In genomic region chr11:63129840-63130239, GRCm38 (mm10) we compare ENCODE assay signal across 11 mouse cellular contexts. TPM values are rescaled to one million over a fixed set of nuclear protein-coding genes. Genes with fewer than 3 reads are reported as not detected.
DNase-seq lines count a peak whose midpoint lies in the region; ATAC-seq and TF ChIP-seq lines count a peak whose summit lies in the region.
"Had no signal": no experiment of that assay in that cellular context is flagged by ENCODE, and none has a peak within 500 bp of the region (broad histone marks: within the 10 kb centered on the region; RNA-seq: fewer than 3 reads in every experiment).

No protein-coding gene starts in this region.

- no peak for TF ChIP-seq POLR2A in heart, adult 2 months (IDR thresholded peaks at IDR 0.05; ENCODE audit: insufficient read depth, low read depth, low read length)

- peaks cover 57% of the 10 kb centered on the region for H3K4me1 ChIP-seq in limb, embryonic 13.5 days
- H3K4me1 ChIP-seq in limb, embryonic 10.5 days, result peaks cover 60% of the 10 kb centered on the region
- H3K4me1 ChIP-seq in heart, adult 2 months (ENCODE audit: control insufficient read depth, insufficient read depth, low read length), result peaks cover 19% of the 10 kb centered on the region
- peaks cover 28% of the 10 kb centered on the region for H3K4me1 ChIP-seq in heart, embryonic 16.5 days (ENCODE audit: control insufficient read depth, insufficient read depth, low read length)
- H3K4me1 ChIP-seq in midbrain, embryonic 15.5 days, result peaks cover 31% of the 10 kb centered on the region

- H3K79me2 ChIP-seq in heart, adult 2 months (replicated peaks; ENCODE audit: control insufficient read depth, insufficient read depth, low read length), result no peaks in the 10 kb centered on the region
- peaks cover 42% of the 10 kb centered on the region for H3K79me2 ChIP-seq in macrophage (ENCODE audit: inconsistent target)

- peaks cover 29% of the 10 kb centered on the region for H3K27me3 ChIP-seq in limb, embryonic 13.5 days
- H3K27me3 ChIP-seq in limb, embryonic 10.5 days (ENCODE audit: low read depth, poor library complexity, severe bottlenecking), result peaks cover 72% of the 10 kb centered on the region
- H3K27me3 ChIP-seq in heart, adult 2 months (ENCODE audit: control insufficient read depth, insufficient read depth, low read length), result no peaks in the 10 kb centered on the region
- no peaks in the 10 kb centered on the region for H3K27me3 ChIP-seq in heart, embryonic 16.5 days (ENCODE audit: control insufficient read depth, insufficient read depth, low read length)
- H3K27me3 ChIP-seq in midbrain, embryonic 15.5 days (replicated peaks), result peaks cover 64% of the 10 kb centered on the region

- H3K36me3 ChIP-seq in limb, embryonic 13.5 days, result peaks cover 9% of the 10 kb centered on the region
- H3K36me3 ChIP-seq in limb, embryonic 10.5 days, result no peaks in the 10 kb centered on the region
- no peaks in the 10 kb centered on the region for H3K36me3 ChIP-seq in heart, adult 2 months (ENCODE audit: control insufficient read depth, insufficient read depth, low read length)
- peaks cover 4% of the 10 kb centered on the region; the same call in 1 of the 2 replicates for H3K36me3 ChIP-seq in heart, embryonic 16.5 days (ENCODE audit: control insufficient read depth, insufficient read depth)
- peaks cover 9% of the 10 kb centered on the region; the same call in 1 of the 2 replicates for H3K36me3 ChIP-seq in macrophage (ENCODE audit: inconsistent target)
- no peaks in the 10 kb centered on the region for H3K36me3 ChIP-seq in midbrain, embryonic 15.5 days (replicated peaks)
- H3K36me3 ChIP-seq: hindbrain, embryonic 13.5 days; midbrain, embryonic 10.5 days had no signal

- no peak for ATAC-seq in limb, embryonic 13.5 days (ENCODE audit: low FRiP score, low read depth)
- ATAC-seq in heart, embryonic 16.5 days (replicated peaks; ENCODE audit: extremely low read depth, insufficient read depth, low FRiP score), result no peak
- no peak for ATAC-seq in midbrain, embryonic 15.5 days (replicated peaks)
- ATAC-seq: forebrain, embryonic 13.5 days had no signal

- TF ChIP-seq CTCF in heart, adult 2 months (IDR thresholded peaks at IDR 0.05), result no peak

- intact Hi-C loops in heart, adult 2 months (cut with DNase I), result loop anchor here (1.0 to 10.0 kb wide), 3 partner anchors 103 to 385 kb away; no protein-coding TSS in a partner anchor
- intact Hi-C loops in gastrocnemius, postnatal 36 days (cut with DNase I), result loop anchor here (5.0 to 10.0 kb wide), 3 partner anchors 103 to 375 kb away; partner anchors contain the start of gene Gm10428

- TF ChIP-seq EP300 in heart, adult 2 months (IDR thresholded peaks at IDR 0.05; ENCODE audit: insufficient read depth, low read depth, low read length), result no peak

- no peak overlapping the region for H3K9ac ChIP-seq in limb, embryonic 13.5 days
- H3K9ac ChIP-seq in heart, adult 2 months (ENCODE audit: low read depth, low read length), result peak overlapping the region; percentile 32
- 0 out of 2 replicates have a peak overlapping the region, but pooled peaks have one; percentile 4 for H3K9ac ChIP-seq in heart, embryonic 16.5 days (ENCODE audit: low read length)
- H3K9ac ChIP-seq in midbrain, embryonic 15.5 days, result no peak overlapping the region
- H3K9ac ChIP-seq: forebrain, embryonic 13.5 days; hindbrain, embryonic 13.5 days had no signal

- H3K9me3 ChIP-seq in limb, embryonic 13.5 days, result no peaks in the 10 kb centered on the region
- H3K9me3 ChIP-seq in limb, embryonic 10.5 days (replicated peaks), result no peaks in the 10 kb centered on the region
- no peaks in the 10 kb centered on the region for H3K9me3 ChIP-seq in heart, embryonic 16.5 days (replicated peaks; ENCODE audit: control insufficient read depth, low read length)
- H3K9me3 ChIP-seq in midbrain, embryonic 15.5 days, result no peaks in the 10 kb centered on the region
- H3K9me3 ChIP-seq: forebrain, embryonic 13.5 days; hindbrain, embryonic 13.5 days; midbrain, embryonic 10.5 days had no signal

- peak overlapping the region; percentile 85; the same call in 1 of the 2 replicates for H3K4me2 ChIP-seq in limb, embryonic 13.5 days (replicated peaks)
- peak overlapping the region; percentile 63 for H3K4me2 ChIP-seq in heart, embryonic 16.5 days (ENCODE audit: low read depth, low read length)
- no peak overlapping the region for H3K4me2 ChIP-seq in midbrain, embryonic 15.5 days

- no peak overlapping the region for H3K4me3 ChIP-seq in limb, embryonic 13.5 days
- H3K4me3 ChIP-seq in limb, embryonic 10.5 days, result no peak overlapping the region
- H3K4me3 ChIP-seq in heart, adult 2 months, result peak overlapping the region; percentile 74
- H3K4me3 ChIP-seq in heart, embryonic 16.5 days (ENCODE audit: low read length), result no peak overlapping the region
- H3K4me3 ChIP-seq in macrophage (ENCODE audit: inconsistent target), result no peak overlapping the region
- no peak overlapping the region for H3K4me3 ChIP-seq in midbrain, embryonic 15.5 days
- H3K4me3 ChIP-seq: forebrain, embryonic 13.5 days; hindbrain, embryonic 13.5 days; midbrain, embryonic 10.5 days had no signal

- no peak for DNase-seq in limb, embryonic 10.5 days (ENCODE audit: low spot score)
- DNase-seq in heart, adult 2 months, result peak in 1 of 2 experiments; percentile 45
- DNase-seq in gastrocnemius, postnatal 36 days, result no peak
- no peak for DNase-seq in cerebellum, adult 9-10 months

- WGBS in limb, embryonic 13.5 days, result 21% methylated on average over 12 of the region's 12 CpGs
- WGBS in limb, embryonic 10.5 days, result 40% methylated on average over 12 of the region's 12 CpGs
- WGBS in heart, adult 2 months, result 6% methylated on average over 12 of the region's 12 CpGs
- WGBS in heart, embryonic 16.5 days, result 16% methylated on average over 12 of the region's 12 CpGs
- WGBS in macrophage (ENCODE audit: missing documents), result 56% methylated on average over 10 of the region's 12 CpGs
- WGBS in midbrain, embryonic 15.5 days, result 63% methylated on average over 12 of the region's 12 CpGs

- no peak overlapping the region for H3K27ac ChIP-seq in limb, embryonic 13.5 days
- H3K27ac ChIP-seq in limb, embryonic 10.5 days, result no peak overlapping the region
- H3K27ac ChIP-seq in heart, adult 2 months, result peak overlapping the region; percentile 85
- no peak overlapping the region for H3K27ac ChIP-seq in heart, embryonic 16.5 days (ENCODE audit: low read length)
- peak overlapping the region; percentile 96 for H3K27ac ChIP-seq in macrophage
- no peak overlapping the region for H3K27ac ChIP-seq in midbrain, embryonic 15.5 days
- H3K27ac ChIP-seq: forebrain, embryonic 13.5 days; hindbrain, embryonic 13.5 days; midbrain, embryonic 10.5 days had no signal

RNA-seq across cellular contexts. Expression of gene Pmp22, which starts 1.1 kb away (rescaled TPM):
- polyA plus RNA-seq in limb, embryonic 13.5 days (2015; fragmentation: Nextera tagmentation; extraction: Ambion mirVana), result 164 and 191 TPM in 2 replicates
- polyA plus RNA-seq in limb, embryonic 10.5 days (2016; fragmentation: Nextera tagmentation; extraction: Ambion mirVana), result 27.7 and 29.8 TPM in 2 replicates
- 10 to 100 TPM; 37.5 to 49.6 TPM for total RNA-seq in heart, adult 2 months (2021)
- 53.5 and 69.4 TPM in 2 replicates for polyA plus RNA-seq in heart, adult 2 months (2012; rRNA removed)
- 119 and 126 TPM in 2 replicates for polyA plus RNA-seq in heart, embryonic 16.5 days (2015; fragmentation: Nextera tagmentation; extraction: Ambion mirVana)
- 100 to 1,000 TPM in 14 of 26 experiments, 10 to 100 TPM in 12; 22.6 to 353 (median 103) TPM for total RNA-seq in macrophage (2018; cell fraction: chromatin; rRNA removed)
- 100 to 1,000 TPM; 151 to 861 (median 432) TPM for total RNA-seq in macrophage (2018; cell fraction: cytosol; rRNA removed)
- 100 to 1,000 TPM; 123 to 812 (median 316) TPM for total RNA-seq in macrophage (2018; cell fraction: nucleus; rRNA removed)
- 533 to 609 TPM (median 558 TPM) in 3 replicates for polyA plus RNA-seq in macrophage (2018)
- polyA plus RNA-seq in midbrain, embryonic 15.5 days (2015; fragmentation: Nextera tagmentation; extraction: Ambion mirVana), result 24.3 and 33.7 TPM in 2 replicates
- 10 to 100 TPM; 36.3 to 69.3 TPM for total RNA-seq in gastrocnemius, postnatal 36 days (2021)

Comparison
In these comparisons a context has a peak if more than half of its experiments do, and no peak if none do; other contexts are left out.
1. H3K27ac ChIP-seq: peak in heart, adult 2 months (single experiment) and macrophage (single experiment); none in limb, embryonic 13.5 days (single experiment), limb, embryonic 10.5 days (single experiment), heart, embryonic 16.5 days (single experiment) and midbrain, embryonic 15.5 days (single experiment).
2. H3K9ac ChIP-seq: peak in heart, adult 2 months (single experiment) and heart, embryonic 16.5 days (single experiment); none in limb, embryonic 13.5 days (single experiment) and midbrain, embryonic 15.5 days (single experiment).